Mouse (Mus musculus) stomach, postnatal 0 days (tissue): ENCODE results near the gene Abhd18.

Experiments used
- CTCF ChIP-seq: IDR thresholded peaks from 2 replicates; pipeline ENCODE4 v1.5.1; 2016; ENCODE audit warnings: antibody characterized with exemption, low read depth, mild to moderate bottlenecking, moderate library complexity
- EP300 ChIP-seq: optimal IDR thresholded peaks from 2 replicates; pipeline ENCODE3; 2016; ENCODE audit warnings: antibody characterized with exemption

GRCm38 (mm10) chr3:40798054-40798453 lies 48.7 kb upstream of the Abhd18 start:
- TF ChIP-seq CTCF (no peak), EP300 (no peak)
